Mouse (Mus musculus) left cerebral cortex, postnatal 10 days (tissue): ENCODE results near the gene Gm20683. TPM values are rescaled to one million over a fixed set of nuclear protein-coding genes. Genes with fewer than 3 reads are reported as not detected.
"Not testable (repeated sequence)": the region's sequence is repeated elsewhere in the genome, so short reads cannot be mapped to it uniquely, and the experiment has no call there.

Experiments
- DNase-seq, 2 experiments: peaks; one replicate each; pipeline ENCODE4 v3.0.0; 2021 to 2022; ENCODE audit warnings: low spot score in 2 of 2, mixed read lengths in 1 of 2; ENCODE audit errors: extremely low spot score in 1 of 2
- intact Hi-C: fragments of 180-260 bp; cut with DNase I; formaldehyde crosslinking; loops from one replicate; pipeline ENCODE4 v1.15.1; 2025
- total RNA-seq, 2 experiments: library from RNA; stranded (reverse); gene quantifications; 2 replicates each; pipeline ENCODE4 v1.2.3; 2021

Gm20683 gene
- total RNA-seq, 2 experiments from 2014 or later: 28.7 to 29.9 TPM

GRCm38 (mm10) chr17:25875171-25876136 lies 33.9 kb upstream of the Gm20683 start:
- DNase-seq: peak; percentile 89 to 94
- intact Hi-C loops: no loop called here

- DNase-seq: peak; percentile 91 to 96
- intact Hi-C loops: no loop called here
Measured at GRCm38 (mm10) chr17:25874721-25875170, 33.2 kb upstream of the Gm20683 start, which contains the start of gene Mettl26. Gene Mettl26, plus strand, starts transcription at chr17:25875074.

DNA sequence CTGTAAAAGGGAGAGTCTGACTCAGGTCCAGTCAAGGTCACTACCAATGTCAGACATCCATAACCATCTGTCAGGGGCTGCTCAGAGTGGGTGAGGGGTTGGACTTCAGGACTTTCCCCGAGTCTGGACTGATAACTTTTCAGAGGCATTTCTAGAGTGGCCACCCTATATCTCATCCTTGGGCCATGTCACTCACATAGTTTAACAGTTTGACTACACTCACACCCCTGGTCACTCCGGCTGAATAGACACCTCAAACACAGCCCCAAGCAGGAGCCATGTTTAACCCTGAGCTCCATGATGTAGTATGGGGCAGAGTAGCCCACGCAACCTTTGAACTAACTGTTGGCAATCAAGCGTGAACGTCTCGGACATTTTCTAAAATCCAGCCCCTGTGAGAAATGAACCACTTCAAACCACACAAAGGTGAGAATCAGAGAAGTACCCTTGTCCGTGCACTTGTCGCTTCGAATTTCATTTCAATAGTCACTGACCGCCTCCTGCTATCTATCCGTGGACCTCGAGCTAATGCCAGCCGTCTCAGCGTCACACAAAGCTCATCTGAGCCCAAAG lies 32.7 kb upstream of the Gm20683 start:
- DNase-seq: no peak
- intact Hi-C loops: no loop called here

GRCm38 (mm10) chr17:25873405-25874147 lies 32.0 kb upstream of the Gm20683 start:
- DNase-seq: no peak
- intact Hi-C loops: no loop called here

- intact Hi-C loops: no loop called here
- no peak for DNase-seq
Measured at GRCm38 (mm10) chr17:25872676-25873075, 31.1 kb upstream of the Gm20683 start.

DNA sequence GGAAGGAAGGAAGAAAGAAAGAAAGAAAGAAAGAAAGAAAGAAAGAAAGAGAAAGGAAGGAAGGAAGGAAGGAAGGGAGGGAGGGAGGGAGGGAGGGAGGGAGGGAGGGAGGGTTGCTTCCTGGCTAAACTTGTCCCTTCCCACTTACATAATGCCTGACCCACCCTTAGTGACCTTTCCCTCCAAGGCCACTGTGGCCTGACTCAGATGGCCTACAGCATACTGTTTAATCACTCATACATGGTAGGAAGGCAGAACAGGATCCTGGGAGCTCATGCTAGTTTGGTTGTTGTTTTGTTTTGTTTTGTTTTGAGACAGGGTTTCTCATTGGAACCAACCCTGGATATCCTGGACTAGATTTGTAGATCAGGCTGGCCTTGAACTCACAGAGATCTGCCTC lies 30.0 kb upstream of the Gm20683 start:
- intact Hi-C loops, DNase-seq: not testable (repeated sequence)

- intact Hi-C loops: no loop called here
- no peak for DNase-seq
Measured at GRCm38 (mm10) chr17:25869954-25870353, 28.4 kb upstream of the Gm20683 start.

DNA sequence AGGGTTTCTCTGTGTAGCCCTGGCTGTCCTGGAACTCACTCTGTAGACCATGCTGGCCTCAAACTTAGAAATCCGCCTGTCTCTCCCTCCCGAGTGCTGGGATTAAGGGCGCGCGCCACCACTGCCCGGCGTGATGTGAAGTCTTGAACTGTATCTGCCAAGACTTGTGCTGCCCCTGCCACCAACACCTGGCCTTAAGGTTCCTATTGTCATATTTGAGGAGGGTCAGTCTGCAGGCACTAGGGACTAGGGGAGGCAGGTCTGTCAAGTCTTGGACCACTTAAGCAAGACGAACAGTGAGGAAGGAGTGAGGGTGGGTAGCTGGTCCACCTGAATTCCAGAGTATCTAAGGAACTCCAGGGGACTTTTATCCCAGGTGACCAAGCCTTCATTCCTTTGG lies 27.9 kb upstream of the Gm20683 start:
- intact Hi-C loops: no loop called here
- DNase-seq: no peak

- intact Hi-C loops: no loop called here
- DNase-seq: peak in 1 of 2 experiments; percentile 90
Measured at GRCm38 (mm10) chr17:25868601-25869191, 27.1 kb upstream of the Gm20683 start, which contains the start of gene Mcrip2. Gene Mcrip2, minus strand, starts transcription at chr17:25868764.

- intact Hi-C loops: no loop called here
- peak in 1 of 2 experiments; percentile 69 for DNase-seq
Measured at GRCm38 (mm10) chr17:25867836-25868600, 26.5 kb upstream of the Gm20683 start.

DNA sequence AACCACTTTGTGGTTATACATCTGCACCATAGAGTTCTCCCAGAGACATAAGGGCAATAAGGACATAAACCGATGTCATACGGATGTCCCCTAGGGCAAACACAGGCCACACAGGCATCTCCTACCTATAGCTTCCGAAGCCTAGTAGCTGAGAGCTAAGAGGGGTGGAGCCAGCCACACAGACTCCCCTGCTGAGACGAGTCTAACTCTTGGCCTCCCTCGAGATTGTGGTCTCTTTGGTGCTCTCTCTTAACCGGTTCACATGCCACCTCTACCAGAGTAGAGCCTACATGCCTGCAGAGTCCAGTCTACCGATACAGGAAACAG lies 25.9 kb upstream of the Gm20683 start:
- intact Hi-C loops: no loop called here
- no peak for DNase-seq

DNA sequence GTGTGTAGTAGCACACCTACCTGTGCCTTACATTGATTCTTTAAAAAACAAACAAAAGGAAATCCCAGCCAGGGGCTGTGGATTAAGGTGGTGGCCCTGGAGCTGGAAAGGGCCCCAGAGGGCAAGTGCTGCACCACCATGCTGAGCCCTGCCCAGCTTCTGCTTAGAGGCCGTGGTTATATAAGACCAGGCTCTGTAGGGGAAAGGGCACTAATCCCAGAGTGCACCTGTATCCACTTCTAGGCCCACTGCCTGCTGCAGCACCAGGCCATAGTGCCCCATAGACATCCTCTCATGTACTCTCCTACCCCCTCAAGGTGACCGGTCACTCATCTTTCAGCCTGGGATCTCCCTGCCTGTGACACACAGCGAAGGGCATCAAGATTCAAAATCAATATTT lies 24.6 kb upstream of the Gm20683 start:
- intact Hi-C loops: no loop called here
- DNase-seq: no peak

- no peak for DNase-seq
- intact Hi-C loops: no loop called here
Measured at GRCm38 (mm10) chr17:25865288-25865687, 23.7 kb upstream of the Gm20683 start.

DNA sequence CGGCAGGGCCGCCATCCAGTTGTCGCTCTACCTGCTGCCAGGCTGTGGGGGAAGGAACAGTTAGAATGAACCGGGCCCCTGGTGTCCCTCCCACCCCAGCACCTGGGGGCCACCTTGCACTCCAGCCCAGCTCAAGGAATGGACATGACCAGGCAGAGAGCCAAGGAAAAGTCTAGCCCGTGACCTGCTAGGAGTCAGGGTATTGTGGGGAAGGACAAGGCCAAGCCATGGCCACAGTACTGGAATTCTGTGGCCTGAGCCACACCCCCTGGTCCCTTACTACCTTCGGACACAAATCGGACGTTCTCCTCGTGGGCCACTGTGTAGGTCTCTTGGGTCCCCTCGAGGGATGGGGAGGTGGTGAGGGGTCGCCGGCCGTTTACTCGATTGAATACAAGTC lies 22.7 kb upstream of the Gm20683 start:
- intact Hi-C loops: no loop called here
- DNase-seq: no peak

GRCm38 (mm10) chr17:25863681-25864080 lies 22.1 kb upstream of the Gm20683 start:
- intact Hi-C loops: no loop called here
- DNase-seq: no peak

GRCm38 (mm10) chr17:25861704-25862612 lies 20.4 kb upstream of the Gm20683 start:
- DNase-seq: no peak
- intact Hi-C loops: no loop called here
